In the genomic region with DNA sequence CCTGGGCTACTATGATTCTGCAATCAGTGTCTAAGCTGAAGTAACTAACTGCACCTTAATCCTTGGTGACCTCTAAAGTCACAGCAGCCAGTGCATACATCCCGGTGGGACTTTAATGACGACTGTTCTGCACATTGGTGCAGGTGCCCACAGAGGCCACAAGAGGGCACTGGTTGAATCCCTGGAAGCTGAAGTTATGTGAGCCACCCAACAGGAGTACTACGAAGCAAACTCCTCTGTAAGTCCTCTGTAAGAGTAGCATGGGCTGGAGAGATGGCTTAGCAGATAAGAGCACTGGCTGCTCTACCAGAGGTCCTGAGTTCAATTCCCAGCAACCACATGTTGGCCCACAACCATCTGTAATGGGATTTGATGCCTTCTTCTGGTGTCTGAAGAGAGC, we compare ENCODE assay signal across 13 mouse cellular contexts. TPM values are rescaled to one million over a fixed set of nuclear protein-coding genes. Genes with fewer than 3 reads are reported as not detected.
DNase-seq lines count a peak whose midpoint lies in the region; ATAC-seq and TF ChIP-seq lines count a peak whose summit lies in the region.
"Had no signal": no experiment of that assay in that cellular context is flagged by ENCODE, and none has a peak within 500 bp of the region (broad histone marks: within the 10 kb centered on the region; RNA-seq: fewer than 3 reads in every experiment).

No protein-coding gene starts in this region.

- H3K4me1 ChIP-seq in kidney, postnatal 0 days (replicated peaks; ENCODE audit: insufficient read depth, low read length): no peaks in the 10 kb centered on the region
- peaks cover 2% of the 10 kb centered on the region for H3K4me1 ChIP-seq in ES-Bruce4 (ENCODE audit: control insufficient read depth, insufficient read depth, low read length)
- peaks cover 3% of the 10 kb centered on the region; the same call in 1 of the 2 replicates for H3K4me1 ChIP-seq in small intestine, adult 2 months (ENCODE audit: control insufficient read depth, insufficient read depth, insufficient read length, low read length)

- no peak overlapping the region for H3K9ac ChIP-seq in kidney, postnatal 0 days (ENCODE audit: low read depth, low read length)
- H3K9ac ChIP-seq in ES-Bruce4 (ENCODE audit: low read depth, poor library complexity, severe bottlenecking): no peak overlapping the region
- H3K9ac ChIP-seq: embryonic facial prominence, embryonic 13.5 days; limb, embryonic 15.5 days had no signal

- no peak for TF ChIP-seq POLR2A in ES-Bruce4 (IDR thresholded peaks at IDR 0.05; ENCODE audit: insufficient read depth, low read length)
- no peak for TF ChIP-seq POLR2A in small intestine, adult 2 months (IDR thresholded peaks at IDR 0.05; ENCODE audit: low read depth, low read length)

- WGBS in kidney, postnatal 0 days: 88% methylated on average over 3 of the region's 3 CpGs
- 70% methylated on average over 3 of the region's 3 CpGs for WGBS in small intestine, adult 2 months

- DNase-seq in kidney, postnatal 0 days (ENCODE audit: low spot score): no peak
- no peak for DNase-seq in kidney, postnatal 10 days
- no peak for DNase-seq in layer of hippocampus, postnatal 25 days (ENCODE audit: extremely low spot score in 1 of 2, low spot score in 1 of 2)
- no peak for DNase-seq in kidney, postnatal 25 days
- no peak for DNase-seq in kidney, adult 8-10 months
- DNase-seq: adrenal gland, adult 8-10 months; heart, adult 18-20 months; kidney, adult 9 months had no signal

- H3K27ac ChIP-seq in kidney, postnatal 0 days: no peak overlapping the region
- no peak overlapping the region for H3K27ac ChIP-seq in ES-Bruce4 (ENCODE audit: insufficient read depth, low read length)
- no peak overlapping the region for H3K27ac ChIP-seq in small intestine, adult 2 months (ENCODE audit: insufficient read depth, low read depth, low read length)
- H3K27ac ChIP-seq: embryonic facial prominence, embryonic 13.5 days; limb, embryonic 15.5 days had no signal

- no peak for ATAC-seq in kidney, postnatal 0 days (replicated peaks; ENCODE audit: low FRiP score, low read depth)
- ATAC-seq in common myeloid progenitor, adult 5-6 weeks (replicated peaks; ENCODE audit: low read depth, poor library complexity, severe bottlenecking): peak; percentile 76

- peaks cover 12% of the 10 kb centered on the region for H3K36me3 ChIP-seq in kidney, postnatal 0 days (ENCODE audit: insufficient read depth, low read length)
- peaks cover 49% of the 10 kb centered on the region for H3K36me3 ChIP-seq in ES-Bruce4 (ENCODE audit: control insufficient read depth, insufficient read depth, low read length, poor library complexity, severe bottlenecking)
- peaks cover 21% of the 10 kb centered on the region for H3K36me3 ChIP-seq in small intestine, adult 2 months (ENCODE audit: control insufficient read depth, insufficient read depth, low read length)

- H3K4me2 ChIP-seq in kidney, postnatal 0 days (ENCODE audit: low read length): no peak overlapping the region
- H3K4me2 ChIP-seq: embryonic facial prominence, embryonic 13.5 days; limb, embryonic 15.5 days had no signal

- TF ChIP-seq EP300 in ES-Bruce4 (IDR thresholded peaks at IDR 0.05; ENCODE audit: insufficient read depth, low read depth, low read length): no peak

- no peaks in the 10 kb centered on the region for H3K27me3 ChIP-seq in kidney, postnatal 0 days (ENCODE audit: insufficient read depth, low read length)
- no peaks in the 10 kb centered on the region for H3K27me3 ChIP-seq in ES-Bruce4 (ENCODE audit: control insufficient read depth, insufficient read depth, low read length, poor library complexity, severe bottlenecking)
- H3K27me3 ChIP-seq in small intestine, adult 2 months (ENCODE audit: control insufficient read depth, insufficient read depth, low read length): no peaks in the 10 kb centered on the region
- H3K27me3 ChIP-seq: embryonic facial prominence, embryonic 13.5 days; limb, embryonic 15.5 days had no signal

- no peaks in the 10 kb centered on the region for H3K9me3 ChIP-seq in kidney, postnatal 0 days (replicated peaks; ENCODE audit: low read length)
- H3K9me3 ChIP-seq in ES-Bruce4 (replicated peaks; ENCODE audit: control insufficient read depth, insufficient read depth, low read length, poor library complexity, severe bottlenecking): no peaks in the 10 kb centered on the region
- H3K9me3 ChIP-seq: embryonic facial prominence, embryonic 13.5 days; limb, embryonic 15.5 days had no signal

- peak; percentile 55 for TF ChIP-seq CTCF in kidney, postnatal 0 days (IDR thresholded peaks at IDR 0.05; ENCODE audit: low read depth)
- TF ChIP-seq CTCF in ES-Bruce4 (IDR thresholded peaks at IDR 0.05; ENCODE audit: low read depth, low read length): peak; percentile 70
- TF ChIP-seq CTCF in small intestine, adult 2 months (IDR thresholded peaks at IDR 0.05; ENCODE audit: extremely low read depth, insufficient read length, insufficient replicate concordance, low read depth, low read length): peak; percentile 64; the same call in 1 of the 2 replicates

- H3K4me3 ChIP-seq in kidney, postnatal 0 days (replicated peaks; ENCODE audit: low read depth, low read length): no peak overlapping the region
- H3K4me3 ChIP-seq in ES-Bruce4 (ENCODE audit: low read depth, low read length): no peak overlapping the region
- H3K4me3 ChIP-seq in small intestine, adult 2 months (ENCODE audit: low read depth, low read length): no peak overlapping the region
- H3K4me3 ChIP-seq: embryonic facial prominence, embryonic 13.5 days; limb, embryonic 15.5 days had no signal

RNA-seq across cellular contexts. Expression of gene Ccnb2, which starts 4.9 kb away (rescaled TPM):
- polyA plus RNA-seq in kidney, postnatal 0 days (2015; fragmentation: Nextera tagmentation; extraction: Ambion mirVana): 127 and 130 TPM in 2 replicates
- 259 and 260 TPM in 2 replicates for polyA plus RNA-seq in ES-Bruce4 (2011; ENCODE audit: insufficient read depth, insufficient read length, low read depth, missing spikeins)
- total RNA-seq in common myeloid progenitor, adult 5-6 weeks (2017): 83.5 and 99.1 TPM in 2 replicates
- polyA plus RNA-seq in small intestine, adult 2 months (2012; rRNA removed): 6.4 and 17.6 TPM in 2 replicates
- total RNA-seq in layer of hippocampus, postnatal 25 days (2021): 1 to 10 TPM; 1.1 to 1.4 TPM
